Mouse (Mus musculus) limb, embryonic 13.5 days (tissue): ENCODE measurements around the gene Pex12. TPM values are rescaled to one million over a fixed set of nuclear protein-coding genes. Genes with fewer than 3 reads are reported as not detected.
"Not testable (repeated sequence)": the region's sequence is repeated elsewhere in the genome, so short reads cannot be mapped to it uniquely, and the experiment has no call there.

Source experiments
- ATAC-seq: fragments of 200-750 bp; cut with Nextera tagmentation; 2 replicates; pipeline ENCODE4 v1.8.0; 2017; ENCODE audit warnings: low read depth, moderate number of reproducible peaks, moderate TSS enrichment; ENCODE audit not compliant: low FRiP score
- H3K27ac ChIP-seq: fragments of 300-500 bp; sonication (generic); 2 replicates; pipeline ENCODE4 v1.5.1; 2015; ENCODE audit warnings: inconsistent platforms, mild to moderate bottlenecking, moderate library complexity
- H3K27me3 ChIP-seq: fragments of 300-500 bp; sonication (generic); 2 replicates; pipeline ENCODE4 v1.6.1; 2015; ENCODE audit warnings: mild to moderate bottlenecking, inconsistent platforms
- H3K36me3 ChIP-seq: fragments of 300-500 bp; sonication (generic); 2 replicates; pipeline ENCODE4 v1.6.1; 2015; ENCODE audit warnings: inconsistent platforms, mild to moderate bottlenecking, moderate library complexity
- H3K4me1 ChIP-seq: fragments of 300-500 bp; sonication (generic); 2 replicates; pipeline ENCODE4 v1.6.1; 2015; ENCODE audit warnings: inconsistent platforms
- H3K4me2 ChIP-seq: fragments of 300-500 bp; sonication (generic); replicated peaks from 2 replicates; pipeline ENCODE4 v1.6.1; 2015; ENCODE audit warnings: inconsistent platforms, mild to moderate bottlenecking, moderate library complexity
- H3K4me3 ChIP-seq: fragments of 300-500 bp; sonication (generic); 2 replicates; pipeline ENCODE4 v1.5.1; 2015; ENCODE audit warnings: moderate library complexity, mild to moderate bottlenecking, inconsistent platforms
- H3K9ac ChIP-seq: fragments of 300-500 bp; sonication (generic); 2 replicates; pipeline ENCODE4 v1.6.1; 2015; ENCODE audit warnings: mild to moderate bottlenecking, inconsistent platforms
- H3K9me3 ChIP-seq: fragments of 300-500 bp; sonication (generic); 2 replicates; pipeline ENCODE4 v1.6.1; 2016; ENCODE audit warnings: inconsistent platforms
- WGBS: fragments of 180-500 bp; shearing (Covaris S2); methylation state at CpG from one replicate; pipeline ENCODE4 v1.1.7; 2015; 5-methylcytosine and 5-hydroxymethylcytosine counted together
- polyA plus RNA-seq: library from polyadenylated mRNA; unstranded; fragments of >200 nt; fragmentation: Nextera tagmentation; extraction: Ambion mirVana; gene quantifications from 2 replicates; pipeline ENCODE4 v1.2.1, GENCODE M21; 2015

Gene Pex12
- 16.0 and 16.2 TPM in 2 replicates for polyA plus RNA-seq

- peaks cover 37% of the 10 kb centered on the region for H3K4me1 ChIP-seq
- H3K9ac ChIP-seq, result peak within 1 kb of the TSS; percentile 91
- no peaks in the 10 kb centered on the region for H3K9me3 ChIP-seq
- H3K27me3 ChIP-seq, result no peaks in the 10 kb centered on the region
- ATAC-seq, result peak; percentile 75
- H3K4me3 ChIP-seq, result peak within 1 kb of the TSS; percentile 92
- no peaks in the 10 kb centered on the region; the same call in 1 of the 2 replicates for H3K36me3 ChIP-seq
- H3K4me2 ChIP-seq, result peak within 1 kb of the TSS; percentile 83
- WGBS, result under 1% methylated on average over 51 of the region's 51 CpGs
- peak within 1 kb of the TSS; percentile 95 for H3K27ac ChIP-seq
These were observed at the start of gene Pex12 for GRCm38 (mm10) chr11:83302526-83303251. Gene Pex12 (minus strand): TSS chr11:83302586.

DNA sequence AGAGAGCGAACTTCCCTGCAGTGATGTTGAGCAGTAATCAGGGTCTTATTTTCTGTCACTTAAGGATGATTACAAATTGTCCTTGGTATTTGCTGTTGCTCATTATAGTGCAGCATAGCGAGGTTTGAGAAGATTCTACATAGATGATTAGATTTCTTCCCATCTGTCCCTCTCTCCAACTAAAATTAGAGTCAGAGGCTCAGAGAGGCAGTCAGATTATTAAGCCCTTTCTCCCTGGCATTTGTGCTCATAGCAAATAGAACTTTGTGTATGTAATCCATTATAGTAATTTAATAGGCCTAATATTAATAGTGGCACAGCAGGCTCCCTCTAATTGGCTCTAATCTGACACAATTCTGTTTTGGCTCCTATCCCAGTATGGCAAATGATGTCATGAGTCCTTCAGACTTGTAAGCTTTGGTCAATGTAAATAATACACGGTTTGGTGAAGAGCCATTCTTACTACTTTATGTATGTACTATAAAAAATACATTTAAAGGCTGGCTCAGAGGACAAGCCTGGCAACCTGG lies 39.4 kb upstream of the Pex12 start:
- no peak overlapping the region for H3K4me2 ChIP-seq
- no peak overlapping the region for H3K9ac ChIP-seq
- no peaks in the 10 kb centered on the region for H3K9me3 ChIP-seq
- H3K4me1 ChIP-seq, result no peaks in the 10 kb centered on the region
- H3K4me3 ChIP-seq, result no peak overlapping the region
- H3K36me3 ChIP-seq, result peaks cover 71% of the 10 kb centered on the region
- ATAC-seq, result no peak
- H3K27ac ChIP-seq, result no peak overlapping the region
- no peaks in the 10 kb centered on the region for H3K27me3 ChIP-seq
- 76% methylated on average over 3 of the region's 3 CpGs for WGBS

DNA sequence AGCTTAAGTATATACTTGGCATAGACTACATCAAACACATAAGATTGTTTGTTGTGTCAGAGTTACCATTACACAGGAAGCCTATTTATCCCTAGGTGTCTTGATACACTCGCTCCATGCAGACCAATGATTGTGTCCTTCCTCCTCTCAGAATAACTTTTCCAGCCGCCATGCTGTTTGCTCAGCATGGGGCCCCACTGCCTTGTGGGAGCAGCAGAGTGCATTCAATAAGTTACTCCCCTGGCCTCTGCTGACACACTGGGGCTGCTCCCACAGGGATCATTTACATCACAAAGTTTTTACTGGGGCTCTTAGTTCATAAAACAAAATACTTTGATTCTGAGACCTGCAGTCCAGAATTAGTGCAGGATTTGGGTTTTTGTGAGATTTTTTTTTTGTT lies 37.3 kb upstream of the Pex12 start:
- Histone ChIP-seq H3K4me3 (no peak overlapping the region), H3K27me3 (no peaks in the 10 kb centered on the region), H3K9me3 (no peaks in the 10 kb centered on the region), H3K4me2 (no peak overlapping the region), H3K4me1 (no peaks in the 10 kb centered on the region), H3K9ac (no peak overlapping the region), H3K36me3 (peaks cover 81% of the 10 kb centered on the region), H3K27ac (no peak overlapping the region)
- no peak for ATAC-seq
- WGBS, result 78% methylated on average over 2 of the region's 2 CpGs

- no peaks in the 10 kb centered on the region for H3K4me1 ChIP-seq
- no peaks in the 10 kb centered on the region for H3K9me3 ChIP-seq
- WGBS, result 84% methylated on average over 7 of the region's 7 CpGs
- peaks cover 68% of the 10 kb centered on the region for H3K36me3 ChIP-seq
- no peak overlapping the region for H3K27ac ChIP-seq
- H3K4me3 ChIP-seq, result no peak overlapping the region
- ATAC-seq, result no peak
- no peaks in the 10 kb centered on the region for H3K27me3 ChIP-seq
- H3K4me2 ChIP-seq, result no peak overlapping the region
- H3K9ac ChIP-seq, result no peak overlapping the region
These were observed 33.4 kb upstream of the Pex12 start for GRCm38 (mm10) chr11:83335826-83336225.

- ATAC-seq, result no peak
- H3K27me3 ChIP-seq, result no peaks in the 10 kb centered on the region
- no peak overlapping the region for H3K27ac ChIP-seq
- peaks cover 64% of the 10 kb centered on the region for H3K36me3 ChIP-seq
- H3K4me1 ChIP-seq, result no peaks in the 10 kb centered on the region
- no peak overlapping the region for H3K4me2 ChIP-seq
- 62% methylated on average over 3 of the region's 3 CpGs for WGBS
- no peak overlapping the region for H3K9ac ChIP-seq
- no peaks in the 10 kb centered on the region for H3K9me3 ChIP-seq
- H3K4me3 ChIP-seq, result no peak overlapping the region
These were observed 25.0 kb upstream of the Pex12 start for GRCm38 (mm10) chr11:83327427-83327826.

- not testable (repeated sequence) for H3K4me1 ChIP-seq, ATAC-seq, H3K27me3 ChIP-seq, H3K4me2 ChIP-seq, H3K9me3 ChIP-seq, H3K4me3 ChIP-seq, H3K9ac ChIP-seq, H3K27ac ChIP-seq
- H3K36me3 ChIP-seq, result peaks cover 71% of the 10 kb centered on the region
- WGBS, result 89% methylated on average over 3 of the region's 3 CpGs
These were observed 24.3 kb upstream of the Pex12 start for GRCm38 (mm10) chr11:83326692-83327091.

- no peak overlapping the region for H3K27ac ChIP-seq
- no peak overlapping the region for H3K9ac ChIP-seq
- no peak overlapping the region for H3K4me3 ChIP-seq
- 92% methylated on average over 4 of the region's 4 CpGs for WGBS
- H3K9me3 ChIP-seq, result no peaks in the 10 kb centered on the region
- no peaks in the 10 kb centered on the region for H3K27me3 ChIP-seq
- no peak for ATAC-seq
- H3K36me3 ChIP-seq, result peaks cover 81% of the 10 kb centered on the region
- no peaks in the 10 kb centered on the region for H3K4me1 ChIP-seq
- H3K4me2 ChIP-seq, result no peak overlapping the region
These were observed 16.7 kb upstream of the Pex12 start for GRCm38 (mm10) chr11:83319048-83319447.

- H3K4me2 ChIP-seq, result no peak overlapping the region
- no peak overlapping the region for H3K9ac ChIP-seq
- peaks cover 58% of the 10 kb centered on the region for H3K36me3 ChIP-seq
- 74% methylated on average over 5 of the region's 5 CpGs for WGBS
- no peak overlapping the region for H3K4me3 ChIP-seq
- H3K4me1 ChIP-seq, result no peaks in the 10 kb centered on the region
- no peaks in the 10 kb centered on the region for H3K27me3 ChIP-seq
- H3K9me3 ChIP-seq, result no peaks in the 10 kb centered on the region
- no peak for ATAC-seq
- no peak overlapping the region for H3K27ac ChIP-seq
These were observed 10.1 kb upstream of the Pex12 start for GRCm38 (mm10) chr11:83312471-83312870.

GRCm38 (mm10) chr11:83306700-83307253 lies 4.4 kb upstream of the Pex12 start:
- H3K4me2 ChIP-seq, result no peak overlapping the region
- H3K9ac ChIP-seq, result no peak overlapping the region
- H3K4me3 ChIP-seq, result no peak overlapping the region
- 69% methylated on average over 4 of the region's 4 CpGs for WGBS
- H3K9me3 ChIP-seq, result no peaks in the 10 kb centered on the region
- H3K27ac ChIP-seq, result no peak overlapping the region
- peaks cover 21% of the 10 kb centered on the region for H3K36me3 ChIP-seq
- ATAC-seq, result no peak
- H3K27me3 ChIP-seq, result no peaks in the 10 kb centered on the region
- peaks cover 27% of the 10 kb centered on the region for H3K4me1 ChIP-seq

DNA sequence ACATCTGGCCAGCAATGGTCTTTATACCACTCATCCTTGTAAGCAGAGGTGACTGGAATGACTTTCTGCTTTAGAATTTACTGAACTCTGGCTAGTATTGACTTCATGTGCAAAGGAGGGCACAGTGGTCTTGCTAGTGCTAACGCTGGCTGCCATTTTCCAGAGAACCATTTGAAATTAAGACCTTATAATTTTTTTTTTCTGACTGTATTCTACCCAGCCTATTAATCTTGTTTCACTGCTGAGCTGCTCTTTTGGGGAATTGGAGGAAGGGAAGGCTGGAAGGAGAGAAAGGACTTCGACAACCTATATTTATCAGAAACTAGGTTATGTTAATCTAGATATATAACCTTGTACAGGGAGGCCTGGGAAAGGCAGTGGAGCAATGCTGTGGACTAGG lies 2.1 kb upstream of the Pex12 start:
- H3K36me3 ChIP-seq, result peaks cover 11% of the 10 kb centered on the region
- H3K27me3 ChIP-seq, result no peaks in the 10 kb centered on the region
- ATAC-seq, result no peak
- no peak overlapping the region for H3K27ac ChIP-seq
- peaks cover 31% of the 10 kb centered on the region for H3K4me1 ChIP-seq
- no peaks in the 10 kb centered on the region for H3K9me3 ChIP-seq
- no peak overlapping the region for H3K9ac ChIP-seq
- 80% methylated on average over 2 of the region's 2 CpGs for WGBS
- H3K4me3 ChIP-seq, result no peak overlapping the region
- H3K4me2 ChIP-seq, result peak overlapping the region; percentile 83; the same call in 1 of the 2 replicates

DNA sequence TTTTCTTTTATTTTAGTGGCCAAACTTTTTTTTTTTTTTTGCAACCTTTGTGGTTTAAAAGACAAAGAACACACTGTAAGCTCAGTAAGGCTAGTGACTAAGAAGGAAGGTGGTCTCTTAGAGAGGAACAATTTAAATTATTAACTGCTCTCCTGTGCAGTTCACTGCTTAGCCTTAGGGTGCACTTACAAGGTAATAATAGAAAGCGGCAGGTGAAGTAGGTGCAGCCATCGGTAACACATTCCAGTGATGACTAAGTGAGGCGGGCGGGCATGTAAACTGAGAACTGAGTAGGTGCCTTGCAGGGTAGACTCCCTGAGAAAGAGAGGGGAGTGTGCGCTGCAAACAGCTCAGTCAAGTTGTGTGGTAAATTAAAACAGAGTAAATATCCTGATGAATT lies 1.4 kb upstream of the Pex12 start:
- ATAC-seq, result no peak
- no peak overlapping the region for H3K27ac ChIP-seq
- H3K4me3 ChIP-seq, result peak overlapping the region; percentile 92
- H3K27me3 ChIP-seq, result no peaks in the 10 kb centered on the region
- H3K9ac ChIP-seq, result peak overlapping the region; percentile 46; the same call in 1 of the 2 replicates
- peaks cover 9% of the 10 kb centered on the region for H3K36me3 ChIP-seq
- no peaks in the 10 kb centered on the region for H3K9me3 ChIP-seq
- H3K4me2 ChIP-seq, result peak overlapping the region; percentile 83
- H3K4me1 ChIP-seq, result peaks cover 31% of the 10 kb centered on the region
- 27% methylated on average over 5 of the region's 5 CpGs for WGBS

DNA sequence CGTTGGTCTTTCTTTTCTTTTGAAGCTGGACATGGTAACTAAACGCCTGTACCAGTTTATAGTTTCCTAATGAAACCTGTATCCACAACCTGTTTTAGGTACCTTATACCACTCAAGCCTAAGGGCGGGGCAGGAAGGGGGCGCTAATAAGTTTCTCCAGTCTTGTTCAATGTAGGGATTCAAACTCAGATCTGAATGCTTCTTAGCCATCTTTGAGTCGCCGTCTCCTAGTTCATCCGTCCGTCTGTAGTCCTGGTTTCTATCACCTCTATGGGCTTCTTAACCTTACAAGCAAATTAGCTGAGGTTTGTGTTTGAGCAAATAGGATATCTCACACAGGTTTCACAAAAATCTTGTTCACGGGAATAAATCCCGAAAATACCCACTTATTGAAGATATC lies 262 bp downstream of the Pex12 start:
- Histone ChIP-seq H3K4me2 (peak overlapping the region; percentile 83), H3K27ac (peak overlapping the region; percentile 95), H3K9ac (peak overlapping the region; percentile 91), H3K4me1 (peaks cover 42% of the 10 kb centered on the region), H3K36me3 (peaks cover 6% of the 10 kb centered on the region), H3K4me3 (peak overlapping the region; percentile 92), H3K9me3 (no peaks in the 10 kb centered on the region), H3K27me3 (no peaks in the 10 kb centered on the region)
- WGBS, result 6% methylated on average over 10 of the region's 10 CpGs
- no peak for ATAC-seq
